ENCODE assay signal across 8 mouse cellular contexts in the genomic region with DNA sequence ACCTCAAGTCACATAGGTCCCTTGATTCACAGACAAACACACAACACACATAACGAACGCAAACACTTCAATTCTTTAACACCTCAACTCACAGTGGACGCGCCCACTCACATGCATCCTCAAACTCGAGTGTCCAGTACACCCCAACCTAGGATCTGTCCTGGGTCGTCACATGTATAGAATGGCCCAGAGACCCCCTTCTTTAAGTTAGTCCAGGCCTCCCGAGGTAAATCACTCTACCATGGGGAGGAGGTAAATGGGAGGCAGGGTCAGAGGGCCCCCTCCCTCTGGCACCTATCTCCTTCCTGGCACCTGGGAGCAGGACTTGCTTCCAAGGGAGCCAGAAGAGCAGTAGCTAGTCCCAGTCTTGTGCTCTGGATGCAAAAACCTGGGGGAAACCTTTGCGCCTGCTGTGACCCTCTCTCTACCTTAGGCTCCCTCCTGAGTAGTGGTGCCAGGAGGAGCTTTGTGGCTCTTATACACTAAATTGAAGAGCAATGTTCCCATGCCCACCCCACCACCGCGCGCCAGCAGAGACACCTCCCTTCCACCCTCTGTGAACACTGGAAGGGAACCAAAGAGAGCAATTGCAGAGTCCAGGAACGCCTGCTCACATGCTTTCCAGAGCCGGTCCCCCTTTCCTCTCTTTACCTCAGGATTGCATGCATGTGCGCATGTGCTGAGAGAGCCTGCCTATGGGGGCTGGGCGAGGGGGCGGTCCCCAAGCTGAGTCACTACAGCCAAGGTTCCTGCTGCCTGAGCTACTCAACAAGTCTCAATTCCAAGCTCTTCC. TPM values are rescaled to one million over a fixed set of nuclear protein-coding genes. Genes with fewer than 3 reads are reported as not detected.
A peak's percentile ranks its signal among the peaks of the same experiment; 100 is the strongest.
DNase-seq lines count a peak whose midpoint lies in the region; ATAC-seq and TF ChIP-seq lines count a peak whose summit lies in the region.

No protein-coding gene starts in this region.

- TF ChIP-seq POLR2A in lung, adult 2 months (IDR thresholded peaks at IDR 0.05; ENCODE audit: borderline replicate concordance, extremely low read depth, low read depth, low read length), result no peak

- H3K4me1 ChIP-seq in lung, adult 2 months (ENCODE audit: control insufficient read depth, insufficient read depth, low read length), result no peaks in the 10 kb centered on the region
- H3K4me1 ChIP-seq in kidney, embryonic 14.5 days (ENCODE audit: control insufficient read depth, insufficient read depth, low read length), result 0 out of 2 replicates have a peak, but pooled peaks cover 5% of the 10 kb centered on the region
- H3K4me1 ChIP-seq in limb, embryonic 13.5 days, result peaks cover 23% of the 10 kb centered on the region
- peaks cover 46% of the 10 kb centered on the region for H3K4me1 ChIP-seq in neural tube, embryonic 12.5 days

- no peak overlapping the region for H3K27ac ChIP-seq in kidney, embryonic 14.5 days (ENCODE audit: low read depth, low read length)
- no peak overlapping the region for H3K27ac ChIP-seq in limb, embryonic 13.5 days
- no peak overlapping the region for H3K27ac ChIP-seq in neural tube, embryonic 12.5 days

- no peak overlapping the region for H3K4me3 ChIP-seq in lung, adult 2 months (replicated peaks; ENCODE audit: extremely low read depth, low read depth, low read length)
- H3K4me3 ChIP-seq in kidney, embryonic 14.5 days (ENCODE audit: low read length), result peak overlapping the region; percentile 13; the same call in 1 of the 2 replicates
- H3K4me3 ChIP-seq in limb, embryonic 13.5 days, result peak overlapping the region; percentile 11
- H3K4me3 ChIP-seq in neural tube, embryonic 12.5 days, result no peak overlapping the region

- no peak for TF ChIP-seq CTCF in lung, adult 2 months (IDR thresholded peaks at IDR 0.05; ENCODE audit: insufficient read depth, low read length)

- no peaks in the 10 kb centered on the region for H3K9me3 ChIP-seq in kidney, embryonic 14.5 days (ENCODE audit: control insufficient read depth, low read length)
- H3K9me3 ChIP-seq in limb, embryonic 13.5 days, result no peaks in the 10 kb centered on the region
- no peaks in the 10 kb centered on the region for H3K9me3 ChIP-seq in neural tube, embryonic 12.5 days

- H3K27me3 ChIP-seq in kidney, embryonic 14.5 days (ENCODE audit: control insufficient read depth, insufficient read depth, low read length), result peaks cover 97% of the 10 kb centered on the region
- peaks cover 100% of the 10 kb centered on the region for H3K27me3 ChIP-seq in limb, embryonic 13.5 days
- H3K27me3 ChIP-seq in neural tube, embryonic 12.5 days (replicated peaks), result peaks cover 88% of the 10 kb centered on the region

- DNase-seq in lung, adult 18-20 months, result peak; percentile 67 to 75
- no peak for DNase-seq in lung, adult 2 months
- DNase-seq in cerebellum, postnatal 25 days, result peak; percentile 70 to 82
- no peak for DNase-seq in thymus, postnatal 0 days (ENCODE audit: low spot score)

- H3K4me2 ChIP-seq in kidney, embryonic 14.5 days (replicated peaks; ENCODE audit: low read depth, low read length), result no peak overlapping the region
- peak overlapping the region; percentile 73 for H3K4me2 ChIP-seq in limb, embryonic 13.5 days (replicated peaks)
- H3K4me2 ChIP-seq in neural tube, embryonic 12.5 days (replicated peaks), result peak overlapping the region; percentile 68

- 12% methylated on average over 16 of the region's 16 CpGs for WGBS in lung, adult 2 months
- WGBS in kidney, embryonic 14.5 days, result 10% methylated on average over 16 of the region's 16 CpGs
- 13% methylated on average over 16 of the region's 16 CpGs for WGBS in limb, embryonic 13.5 days
- WGBS in neural tube, embryonic 12.5 days, result 11% methylated on average over 16 of the region's 16 CpGs

- 0 out of 2 replicates have a peak, but pooled peaks have one; percentile 32 for ATAC-seq in granulocyte monocyte progenitor cell, adult 5-6 weeks (replicated peaks; ENCODE audit: poor library complexity, severe bottlenecking)
- ATAC-seq in kidney, embryonic 14.5 days (ENCODE audit: low FRiP score, low TSS enrichment), result no peak
- ATAC-seq in limb, embryonic 13.5 days (ENCODE audit: low FRiP score, low read depth), result no peak
- no peak for ATAC-seq in neural tube, embryonic 12.5 days (ENCODE audit: low FRiP score, low read depth)

- H3K9ac ChIP-seq in kidney, embryonic 14.5 days (ENCODE audit: low read depth, low read length), result no peak overlapping the region
- H3K9ac ChIP-seq in limb, embryonic 13.5 days, result no peak overlapping the region
- no peak overlapping the region for H3K9ac ChIP-seq in neural tube, embryonic 12.5 days

- H3K36me3 ChIP-seq in kidney, embryonic 14.5 days (ENCODE audit: control insufficient read depth, insufficient read depth, low read length), result no peaks in the 10 kb centered on the region
- H3K36me3 ChIP-seq in limb, embryonic 13.5 days, result no peaks in the 10 kb centered on the region
- no peaks in the 10 kb centered on the region for H3K36me3 ChIP-seq in neural tube, embryonic 12.5 days

RNA-seq across cellular contexts. Expression of a gene that starts 8.2 kb away (rescaled TPM):
- polyA plus RNA-seq in lung, adult 2 months (2012; rRNA removed), result 2.3 and 2.4 TPM in 2 replicates
- total RNA-seq in granulocyte monocyte progenitor cell, adult 5-6 weeks (2014; fragmentation: Nextera tagmentation), result not detected in 2 replicates
- not detected in 2 replicates for total RNA-seq in granulocyte monocyte progenitor cell, adult 5-6 weeks (2017)
- polyA plus RNA-seq in kidney, embryonic 14.5 days (2014; fragmentation: Nextera tagmentation; extraction: Ambion mirVana), result 1.7 and 1.8 TPM in 2 replicates
- polyA plus RNA-seq in limb, embryonic 13.5 days (2015; fragmentation: Nextera tagmentation; extraction: Ambion mirVana), result 4.1 and 4.8 TPM in 2 replicates
- 29.9 and 31.6 TPM in 2 replicates for polyA plus RNA-seq in neural tube, embryonic 12.5 days (2016; fragmentation: Nextera tagmentation; extraction: Ambion mirVana)
- 4.6 and 5.3 TPM in 2 replicates for polyA plus RNA-seq in thymus, postnatal 0 days (2015; fragmentation: Nextera tagmentation; extraction: Ambion mirVana)

RNA-seq across cellular contexts. Expression of a gene that starts 9.2 kb away (rescaled TPM):
- 10.7 and 15.5 TPM in 2 replicates for polyA plus RNA-seq in lung, adult 2 months (2012; rRNA removed)
- 0.53 TPM in 1 of 2 replicates, not detected in the other for total RNA-seq in granulocyte monocyte progenitor cell, adult 5-6 weeks (2014; fragmentation: Nextera tagmentation)
- total RNA-seq in granulocyte monocyte progenitor cell, adult 5-6 weeks (2017), result 2.4 and 3.3 TPM in 2 replicates
- 14.2 and 18.2 TPM in 2 replicates for polyA plus RNA-seq in kidney, embryonic 14.5 days (2014; fragmentation: Nextera tagmentation; extraction: Ambion mirVana)
- polyA plus RNA-seq in limb, embryonic 13.5 days (2015; fragmentation: Nextera tagmentation; extraction: Ambion mirVana), result 14.7 and 15.5 TPM in 2 replicates
- 26.8 and 28.2 TPM in 2 replicates for polyA plus RNA-seq in neural tube, embryonic 12.5 days (2016; fragmentation: Nextera tagmentation; extraction: Ambion mirVana)
- 8.3 and 9.1 TPM in 2 replicates for polyA plus RNA-seq in thymus, postnatal 0 days (2015; fragmentation: Nextera tagmentation; extraction: Ambion mirVana)

RNA-seq across cellular contexts. Expression of a gene that starts 14.7 kb away (rescaled TPM):
- polyA plus RNA-seq in lung, adult 2 months (2012; rRNA removed), result 56.5 and 60.6 TPM in 2 replicates
- total RNA-seq in granulocyte monocyte progenitor cell, adult 5-6 weeks (2014; fragmentation: Nextera tagmentation), result 3.6 and 4.6 TPM in 2 replicates
- total RNA-seq in granulocyte monocyte progenitor cell, adult 5-6 weeks (2017), result 4.3 and 4.7 TPM in 2 replicates
- 6.3 and 8.9 TPM in 2 replicates for polyA plus RNA-seq in kidney, embryonic 14.5 days (2014; fragmentation: Nextera tagmentation; extraction: Ambion mirVana)
- polyA plus RNA-seq in limb, embryonic 13.5 days (2015; fragmentation: Nextera tagmentation; extraction: Ambion mirVana), result 9.4 and 11.1 TPM in 2 replicates
- 3.9 and 4.0 TPM in 2 replicates for polyA plus RNA-seq in neural tube, embryonic 12.5 days (2016; fragmentation: Nextera tagmentation; extraction: Ambion mirVana)
- polyA plus RNA-seq in thymus, postnatal 0 days (2015; fragmentation: Nextera tagmentation; extraction: Ambion mirVana), result 29.1 and 31.3 TPM in 2 replicates

RNA-seq across cellular contexts. Expression of a gene that starts 19.7 kb away (rescaled TPM):
- polyA plus RNA-seq in lung, adult 2 months (2012; rRNA removed), result 47.1 and 53.9 TPM in 2 replicates
- 104 and 108 TPM in 2 replicates for total RNA-seq in granulocyte monocyte progenitor cell, adult 5-6 weeks (2014; fragmentation: Nextera tagmentation)
- 158 and 161 TPM in 2 replicates for total RNA-seq in granulocyte monocyte progenitor cell, adult 5-6 weeks (2017)
- 164 and 165 TPM in 2 replicates for polyA plus RNA-seq in kidney, embryonic 14.5 days (2014; fragmentation: Nextera tagmentation; extraction: Ambion mirVana)
- 176 and 177 TPM in 2 replicates for polyA plus RNA-seq in limb, embryonic 13.5 days (2015; fragmentation: Nextera tagmentation; extraction: Ambion mirVana)
- polyA plus RNA-seq in neural tube, embryonic 12.5 days (2016; fragmentation: Nextera tagmentation; extraction: Ambion mirVana), result 284 and 289 TPM in 2 replicates
- polyA plus RNA-seq in thymus, postnatal 0 days (2015; fragmentation: Nextera tagmentation; extraction: Ambion mirVana), result 152 and 155 TPM in 2 replicates

RNA-seq across cellular contexts. Expression of a gene that starts 22.1 kb away (rescaled TPM):
- 26.5 and 27.1 TPM in 2 replicates for polyA plus RNA-seq in lung, adult 2 months (2012; rRNA removed)
- total RNA-seq in granulocyte monocyte progenitor cell, adult 5-6 weeks (2014; fragmentation: Nextera tagmentation), result 71.4 and 82.0 TPM in 2 replicates
- total RNA-seq in granulocyte monocyte progenitor cell, adult 5-6 weeks (2017), result 15.7 and 18.7 TPM in 2 replicates
- polyA plus RNA-seq in kidney, embryonic 14.5 days (2014; fragmentation: Nextera tagmentation; extraction: Ambion mirVana), result 7.9 and 10.8 TPM in 2 replicates
- 3.5 and 4.8 TPM in 2 replicates for polyA plus RNA-seq in limb, embryonic 13.5 days (2015; fragmentation: Nextera tagmentation; extraction: Ambion mirVana)
- 8.5 and 9.3 TPM in 2 replicates for polyA plus RNA-seq in neural tube, embryonic 12.5 days (2016; fragmentation: Nextera tagmentation; extraction: Ambion mirVana)
- 7.5 and 8.1 TPM in 2 replicates for polyA plus RNA-seq in thymus, postnatal 0 days (2015; fragmentation: Nextera tagmentation; extraction: Ambion mirVana)

Comparison
In these comparisons a context has a peak if more than half of its experiments do, and no peak if none do; other contexts are left out.
1. DNase-seq: peak in lung, adult 18-20 months (2 of 2) and cerebellum, postnatal 25 days (2 of 2); none in lung, adult 2 months (single experiment) and thymus, postnatal 0 days (single experiment).
2. H3K4me3 ChIP-seq: peak in kidney, embryonic 14.5 days (single experiment) and limb, embryonic 13.5 days (single experiment); none in lung, adult 2 months (single experiment) and neural tube, embryonic 12.5 days (single experiment).